Mouse (Mus musculus): ENCODE results near the gene Scamp4.
"Not testable (repeated sequence)": the region's sequence is repeated elsewhere in the genome, so short reads cannot be mapped to it uniquely, and the experiment has no call there.

Gene Scamp4

GRCm38 (mm10) chr10:80611905-80612304, 9.2 kb downstream of the Scamp4 start:
- no peak for DNase-seq

- no peak for DNase-seq
Observed at GRCm38 (mm10) chr10:80613821-80614220, 11.1 kb downstream of the Scamp4 start.

GRCm38 (mm10) chr10:80614351-80614750, 11.7 kb downstream of the Scamp4 start:
- no peak for DNase-seq

GRCm38 (mm10) chr10:80618181-80618580, 15.5 kb downstream of the Scamp4 start:
- DNase-seq: peak; percentile 8

GRCm38 (mm10) chr10:80619465-80620244, 17.0 kb downstream of the Scamp4 start:
- peak; percentile 29 for DNase-seq

GRCm38 (mm10) chr10:80620365-80620764, 17.7 kb downstream of the Scamp4 start:
- DNase-seq: no peak

GRCm38 (mm10) chr10:80620796-80621689, 18.4 kb downstream of the Scamp4 start:
- DNase-seq: peak; percentile 20

- DNase-seq: no peak
Observed at GRCm38 (mm10) chr10:80621690-80621939, 18.9 kb downstream of the Scamp4 start.

GRCm38 (mm10) chr10:80621940-80622660, 19.4 kb downstream of the Scamp4 start:
- peak; percentile 100 for DNase-seq

GRCm38 (mm10) chr10:80622661-80623456, 20.2 kb downstream of the Scamp4 start, which contains the start of gene Csnk1g2:
Gene Csnk1g2 (plus strand): TSS chr10:80622838.
- no peak for DNase-seq

GRCm38 (mm10) chr10:80623457-80624191, 21.0 kb downstream of the Scamp4 start:
- DNase-seq: peak; percentile 72

GRCm38 (mm10) chr10:80625764-80626163, 23.1 kb downstream of the Scamp4 start:
- no peak for DNase-seq

GRCm38 (mm10) chr10:80627685-80628084, 25.0 kb downstream of the Scamp4 start:
- DNase-seq: peak; percentile 40

- no peak for DNase-seq
Observed at GRCm38 (mm10) chr10:80628925-80629324, 26.3 kb downstream of the Scamp4 start.

- no peak for DNase-seq
Observed at GRCm38 (mm10) chr10:80635345-80635744, 32.7 kb downstream of the Scamp4 start.

GRCm38 (mm10) chr10:80646936-80647335, 44.3 kb downstream of the Scamp4 start:
- no peak for DNase-seq

GRCm38 (mm10) chr10:80649910-80650309, 47.2 kb downstream of the Scamp4 start:
- not testable (repeated sequence) for DNase-seq

GRCm38 (mm10) chr10:80650392-80650791, 47.7 kb downstream of the Scamp4 start:
- no peak for DNase-seq

GRCm38 (mm10) chr10:80653156-80653720, 50.6 kb downstream of the Scamp4 start:
- no peak for DNase-seq

GRCm38 (mm10) chr10:80654866-80655265, 52.2 kb downstream of the Scamp4 start:
- no peak for DNase-seq

GRCm38 (mm10) chr10:80655406-80656129, 52.9 kb downstream of the Scamp4 start:
- DNase-seq: no peak

All from embryo, embryonic 11 days (tissue).